Mouse (Mus musculus): ENCODE measurements around the gene Hfe. TPM values are rescaled to one million over a fixed set of nuclear protein-coding genes. Genes with fewer than 3 reads are reported as not detected.

Hfe gene
- polyA plus RNA-seq, 1 experiment from 2014 or later = 16.8 TPM

DNA sequence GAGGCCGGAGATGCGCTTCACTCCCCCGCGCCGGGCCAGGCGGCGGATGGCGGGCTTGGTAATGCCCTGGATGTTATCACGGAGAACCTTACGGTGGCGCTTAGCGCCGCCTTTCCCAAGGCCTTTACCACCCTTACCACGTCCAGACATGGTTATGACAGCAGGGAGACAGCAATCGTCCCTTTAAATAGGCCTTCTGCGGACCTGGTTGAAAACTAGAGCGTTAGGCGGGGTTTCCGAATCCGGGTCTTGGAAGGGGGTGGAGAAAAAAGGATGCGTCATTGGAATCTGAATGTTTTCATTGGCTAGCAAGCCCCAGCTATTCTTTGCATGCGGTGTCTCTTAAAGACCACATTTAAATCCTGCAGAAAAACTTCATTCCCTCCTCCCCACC lies 12.4 kb downstream of the Hfe start, which contains the start of gene Hist1h4c:
Gene Hist1h4c (minus strand): TSS at position 155 of the 394 bp plus-strand sequence.
- H3K9ac ChIP-seq (ENCODE audit: low read depth, low read length) = peak within 1 kb of the TSS; percentile 63
- peak; percentile 24; the same call in 1 of the 2 replicates for TF ChIP-seq CTCF (IDR thresholded peaks at IDR 0.05; ENCODE audit: low read depth)
- H3K27me3 ChIP-seq (ENCODE audit: insufficient read depth, low read length) = no peaks in the 10 kb centered on the region
- peak within 1 kb of the TSS; percentile 41 for H3K4me3 ChIP-seq (replicated peaks; ENCODE audit: low read depth, low read length)
- H3K27ac ChIP-seq = peak within 1 kb of the TSS; percentile 83
- H3K4me2 ChIP-seq (ENCODE audit: low read length) = peak within 1 kb of the TSS; percentile 57
- DNase-seq (ENCODE audit: low spot score) (peak; percentile 99), ATAC-seq (replicated peaks; ENCODE audit: low FRiP score, low read depth) (peak; percentile 92)
- no peaks in the 10 kb centered on the region for H3K9me3 ChIP-seq (replicated peaks; ENCODE audit: low read length)
- H3K4me1 ChIP-seq (replicated peaks; ENCODE audit: insufficient read depth, low read length) = no peaks in the 10 kb centered on the region
- WGBS = under 1% methylated on average over 22 of the region's 22 CpGs
- H3K36me3 ChIP-seq (ENCODE audit: insufficient read depth, low read length) = no peaks in the 10 kb centered on the region

DNA sequence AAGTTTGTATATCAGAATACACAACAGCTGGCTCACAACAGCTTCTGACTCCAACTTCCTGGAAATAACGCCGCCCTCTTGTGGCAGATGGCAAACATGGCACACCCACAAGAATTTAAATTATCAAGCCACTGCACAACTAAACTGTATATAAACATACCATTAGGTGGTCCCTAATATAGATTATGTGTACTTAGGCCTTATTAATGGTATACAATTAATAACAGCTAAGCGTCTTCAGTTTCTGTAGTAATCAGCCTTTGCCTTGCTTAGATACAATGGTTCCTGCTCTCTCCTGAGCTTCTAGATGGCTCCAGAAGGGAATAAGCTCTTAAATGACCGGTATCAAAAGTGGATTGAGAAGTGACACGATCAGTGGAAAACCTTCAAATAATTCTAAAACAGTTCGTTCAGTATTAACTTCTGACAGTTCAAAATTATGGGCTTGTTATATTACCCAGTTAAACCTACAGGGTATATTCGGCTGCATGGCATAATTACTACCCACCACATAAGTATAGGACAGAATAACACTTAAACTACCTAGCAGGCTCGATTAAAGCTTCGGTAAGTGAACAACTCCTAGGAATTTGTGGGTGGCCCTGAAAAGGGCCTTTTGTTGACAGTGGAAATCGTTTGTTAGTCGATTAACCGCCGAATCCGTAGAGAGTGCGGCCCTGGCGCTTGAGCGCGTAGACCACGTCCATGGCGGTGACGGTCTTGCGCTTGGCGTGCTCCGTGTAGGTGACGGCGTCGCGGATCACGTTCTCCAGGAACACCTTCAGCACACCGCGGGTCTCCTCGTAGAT lies 13.0 kb downstream of the Hfe start:
- H3K27me3 ChIP-seq (ENCODE audit: insufficient read depth, low read length) = no peaks in the 10 kb centered on the region
- H3K9me3 ChIP-seq (replicated peaks; ENCODE audit: low read length) = no peaks in the 10 kb centered on the region
- peak overlapping the region; percentile 83 for H3K27ac ChIP-seq
- peak; percentile 70 for ATAC-seq (replicated peaks; ENCODE audit: low FRiP score, low read depth)
- TF ChIP-seq CTCF (IDR thresholded peaks at IDR 0.05; ENCODE audit: low read depth) = peak; percentile 86
- no peaks in the 10 kb centered on the region for H3K36me3 ChIP-seq (ENCODE audit: insufficient read depth, low read length)
- under 1% methylated on average over 22 of the region's 32 CpGs for WGBS
- H3K4me2 ChIP-seq (ENCODE audit: low read length) = peak overlapping the region; percentile 57
- H3K9ac ChIP-seq (ENCODE audit: low read depth, low read length) = peak overlapping the region; percentile 63
- DNase-seq (ENCODE audit: low spot score) = peak; percentile 93
- H3K4me3 ChIP-seq (replicated peaks; ENCODE audit: low read depth, low read length) = peak overlapping the region; percentile 41
- no peaks in the 10 kb centered on the region for H3K4me1 ChIP-seq (replicated peaks; ENCODE audit: insufficient read depth, low read length)

DNA sequence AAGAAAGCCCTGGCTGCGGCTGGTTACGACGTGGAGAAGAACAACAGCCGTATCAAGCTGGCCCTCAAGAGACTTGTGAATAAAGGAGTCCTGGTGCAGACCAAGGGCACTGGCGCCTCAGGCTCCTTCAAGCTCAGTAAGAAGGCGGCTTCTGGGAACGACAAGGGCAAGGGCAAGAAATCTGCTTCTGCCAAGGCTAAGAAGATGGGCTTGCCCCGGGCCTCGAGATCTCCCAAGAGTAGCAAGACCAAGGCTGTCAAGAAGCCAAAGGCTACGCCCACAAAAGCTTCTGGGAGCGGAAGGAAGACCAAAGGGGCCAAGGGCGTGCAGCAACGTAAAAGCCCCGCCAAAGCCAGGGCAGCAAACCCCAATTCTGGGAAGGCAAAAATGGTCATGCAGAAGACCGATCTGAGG lies 14.6 kb downstream of the Hfe start:
- H3K4me3 ChIP-seq (replicated peaks; ENCODE audit: low read depth, low read length) = no peak overlapping the region
- no peak overlapping the region for H3K9ac ChIP-seq (ENCODE audit: low read depth, low read length)
- DNase-seq (ENCODE audit: low spot score) (no peak), ATAC-seq (replicated peaks; ENCODE audit: low FRiP score, low read depth) (no peak)
- no peak for TF ChIP-seq CTCF (IDR thresholded peaks at IDR 0.05; ENCODE audit: low read depth)
- no peaks in the 10 kb centered on the region for H3K36me3 ChIP-seq (ENCODE audit: insufficient read depth, low read length)
- no peak overlapping the region for H3K4me2 ChIP-seq (ENCODE audit: low read length)
- H3K9me3 ChIP-seq (replicated peaks; ENCODE audit: low read length) = no peaks in the 10 kb centered on the region
- H3K27ac ChIP-seq = peak overlapping the region; percentile 19; the same call in 1 of the 2 replicates
- 60% methylated on average over 15 of the region's 15 CpGs for WGBS
- no peaks in the 10 kb centered on the region for H3K4me1 ChIP-seq (replicated peaks; ENCODE audit: insufficient read depth, low read length)
- H3K27me3 ChIP-seq (ENCODE audit: insufficient read depth, low read length) = no peaks in the 10 kb centered on the region

DNA sequence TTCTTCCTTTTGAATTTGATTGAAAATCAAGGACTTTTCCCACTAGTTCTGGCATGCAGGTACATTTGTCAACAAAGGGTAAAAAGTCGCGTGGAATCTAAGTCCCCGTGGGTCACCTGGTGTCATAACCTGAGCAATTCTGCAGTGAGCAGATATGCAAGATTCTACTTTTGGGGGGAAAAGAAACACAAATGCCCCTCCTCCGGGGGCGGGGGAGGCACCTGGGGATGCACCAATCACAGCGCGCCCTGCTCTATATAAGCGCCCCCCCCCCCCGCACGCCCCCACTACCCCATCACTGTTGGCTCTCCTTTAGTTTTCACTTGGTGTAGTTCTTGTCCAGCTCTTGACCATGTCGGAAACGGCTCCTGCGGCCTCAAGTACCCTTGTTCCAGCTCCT lies 15.1 kb downstream of the Hfe start, which contains the start of gene Hist1h1t:
Gene Hist1h1t (plus strand): TSS at position 301 of the 400 bp plus-strand sequence.
- Histone ChIP-seq H3K4me3 (replicated peaks; ENCODE audit: low read depth, low read length) (no peak within 1 kb of the TSS), H3K9me3 (replicated peaks; ENCODE audit: low read length) (no peaks in the 10 kb centered on the region), H3K4me1 (replicated peaks; ENCODE audit: insufficient read depth, low read length) (no peaks in the 10 kb centered on the region), H3K27me3 (ENCODE audit: insufficient read depth, low read length) (no peaks in the 10 kb centered on the region), H3K4me2 (ENCODE audit: low read length) (no peak within 1 kb of the TSS), H3K36me3 (ENCODE audit: insufficient read depth, low read length) (no peaks in the 10 kb centered on the region), H3K27ac (peak within 1 kb of the TSS; percentile 19; the same call in 1 of the 2 replicates), H3K9ac (ENCODE audit: low read depth, low read length) (no peak within 1 kb of the TSS)
- TF ChIP-seq CTCF (IDR thresholded peaks at IDR 0.05; ENCODE audit: low read depth) = no peak
- 57% methylated on average over 13 of the region's 13 CpGs for WGBS
- DNase-seq (ENCODE audit: low spot score) (no peak), ATAC-seq (replicated peaks; ENCODE audit: low FRiP score, low read depth) (no peak)

DNA sequence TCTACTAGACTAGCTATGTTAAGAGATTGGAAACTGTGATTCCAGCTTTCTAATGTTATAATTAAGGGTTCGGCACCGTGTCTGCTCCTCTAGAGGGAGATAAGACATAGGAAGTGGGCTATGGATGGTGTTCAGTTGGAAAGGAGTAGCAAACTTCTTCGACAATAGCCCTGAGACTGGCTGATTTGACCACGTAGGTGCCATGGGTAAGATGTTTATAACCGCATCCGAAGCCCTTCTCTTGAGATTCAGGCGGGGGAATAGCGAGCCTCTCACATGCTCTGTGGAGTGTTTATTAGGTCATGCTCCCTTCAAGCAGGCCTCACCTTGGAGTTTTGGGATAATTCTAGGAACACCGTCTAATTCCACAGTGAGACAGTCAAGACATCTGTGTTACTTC lies 15.7 kb downstream of the Hfe start:
- Histone ChIP-seq H3K4me1 (replicated peaks; ENCODE audit: insufficient read depth, low read length) (no peaks in the 10 kb centered on the region), H3K4me3 (replicated peaks; ENCODE audit: low read depth, low read length) (no peak overlapping the region), H3K27me3 (ENCODE audit: insufficient read depth, low read length) (no peaks in the 10 kb centered on the region), H3K27ac (no peak overlapping the region), H3K9ac (ENCODE audit: low read depth, low read length) (no peak overlapping the region), H3K9me3 (replicated peaks; ENCODE audit: low read length) (no peaks in the 10 kb centered on the region), H3K36me3 (ENCODE audit: insufficient read depth, low read length) (no peaks in the 10 kb centered on the region), H3K4me2 (ENCODE audit: low read length) (no peak overlapping the region)
- no peak for TF ChIP-seq CTCF (IDR thresholded peaks at IDR 0.05; ENCODE audit: low read depth)
- DNase-seq (ENCODE audit: low spot score) = no peak
- 91% methylated on average over 9 of the region's 9 CpGs for WGBS
- no peak for ATAC-seq (replicated peaks; ENCODE audit: low FRiP score, low read depth)

DNA sequence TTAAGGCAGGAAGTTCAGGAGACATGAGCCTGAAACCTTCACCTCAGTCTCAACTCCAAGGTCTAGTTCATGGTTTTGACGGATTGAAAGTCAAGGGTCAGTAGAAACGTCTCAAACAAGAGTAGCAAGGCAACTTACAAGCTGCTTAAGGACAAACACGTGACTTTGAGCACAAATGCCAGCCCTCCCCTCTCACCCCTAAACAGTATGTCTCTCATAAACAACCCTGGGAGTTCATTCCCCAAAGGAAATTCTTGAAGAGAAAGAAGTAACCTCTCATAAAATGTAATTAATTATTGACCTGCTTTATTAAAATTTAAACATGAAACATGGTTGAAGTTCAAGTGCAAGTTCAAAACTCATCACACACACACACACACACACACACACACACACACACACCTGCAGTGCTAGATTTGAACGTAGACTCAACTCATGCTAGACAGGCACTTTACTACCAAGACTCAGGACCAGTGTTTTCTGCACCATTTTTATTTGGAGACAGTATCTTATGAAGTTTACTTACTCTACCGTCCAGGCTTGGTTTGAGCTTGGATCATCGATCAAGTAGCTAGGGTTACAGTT lies 16.7 kb downstream of the Hfe start:
- ATAC-seq (replicated peaks; ENCODE audit: low FRiP score, low read depth) = no peak
- H3K27ac ChIP-seq = no peak overlapping the region
- H3K27me3 ChIP-seq (ENCODE audit: insufficient read depth, low read length) = no peaks in the 10 kb centered on the region
- no peak for TF ChIP-seq CTCF (IDR thresholded peaks at IDR 0.05; ENCODE audit: low read depth)
- no peaks in the 10 kb centered on the region for H3K9me3 ChIP-seq (replicated peaks; ENCODE audit: low read length)
- no peak overlapping the region for H3K4me2 ChIP-seq (ENCODE audit: low read length)
- no peak overlapping the region for H3K9ac ChIP-seq (ENCODE audit: low read depth, low read length)
- WGBS = 52% methylated on average over 6 of the region's 6 CpGs
- peak; percentile 33 for DNase-seq (ENCODE audit: low spot score)
- H3K4me1 ChIP-seq (replicated peaks; ENCODE audit: insufficient read depth, low read length) = no peaks in the 10 kb centered on the region
- H3K4me3 ChIP-seq (replicated peaks; ENCODE audit: low read depth, low read length) = no peak overlapping the region
- no peaks in the 10 kb centered on the region for H3K36me3 ChIP-seq (ENCODE audit: insufficient read depth, low read length)
